Mouse (Mus musculus): ENCODE data around the gene Rtn4r.

DNA sequence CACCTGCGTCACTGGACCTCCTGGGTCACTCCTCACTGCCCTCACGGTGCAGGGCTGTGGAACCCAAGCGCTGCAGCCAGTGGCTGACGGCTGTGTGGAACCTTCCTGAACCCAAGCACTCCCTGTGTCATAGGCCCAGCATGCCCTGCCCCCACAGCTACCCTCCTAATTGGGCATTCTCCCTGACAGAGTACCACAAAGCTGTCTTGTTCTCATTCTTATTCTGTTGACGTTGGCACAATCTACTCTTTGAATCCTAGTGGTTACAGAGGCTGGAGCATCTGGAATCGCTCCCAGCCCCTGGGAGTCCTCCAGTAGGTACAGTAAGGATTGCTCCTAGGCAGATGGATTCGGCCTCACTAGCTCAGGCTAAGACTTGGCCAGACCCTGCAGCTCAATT, 33.1 kb downstream of the Rtn4r start:
- TF ChIP-seq CTCF (IDR thresholded peaks at IDR 0.05; ENCODE audit: insufficient read depth, low read depth, low read length) (no peak), POLR2A (IDR thresholded peaks at IDR 0.05; ENCODE audit: insufficient read depth, low read depth, low read length) (no peak)
